ENCODE assay signal across 8 mouse cellular contexts in the genomic region with DNA sequence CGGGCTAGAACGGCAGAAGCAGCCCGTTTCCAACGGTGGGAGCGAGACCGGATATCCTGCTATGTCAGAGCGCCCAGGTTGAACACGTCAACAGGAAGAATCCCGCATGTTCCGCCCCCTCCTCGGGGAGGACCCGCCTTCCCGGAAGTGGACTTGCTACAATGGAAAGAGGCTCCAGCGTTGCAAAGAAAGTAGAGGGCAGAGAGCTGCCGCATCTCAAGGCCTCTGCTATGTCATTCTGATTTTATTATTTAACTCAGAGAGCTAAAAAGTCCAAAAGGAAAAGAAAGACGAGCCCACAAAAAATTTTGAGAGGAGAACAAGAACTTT. TPM values are rescaled to one million over a fixed set of nuclear protein-coding genes. Genes with fewer than 3 reads are reported as not detected.
DNase-seq lines count a peak whose midpoint lies in the region; ATAC-seq lines count a peak whose summit lies in the region.

Gene Zfp330, minus strand, starts transcription at position 68 of the 330 bp plus-strand sequence.

- ATAC-seq in inflammation-experienced regulatory T-cells, adult 6 months, result peak; percentile 94
- peak; percentile 100 for ATAC-seq in megakaryocyte-erythroid progenitor cell, adult 5-6 weeks (replicated peaks; ENCODE audit: low FRiP score, low TSS enrichment, poor library complexity, severe bottlenecking)

- intact Hi-C loops in gastrocnemius, postnatal 14 days (cut with DNase I; ENCODE audit: low total_unique reads), result no loop called here
- intact Hi-C loops in left cerebral cortex, postnatal 10 days (cut with DNase I), result loop anchor here (10.0 kb wide), 1 partner anchor 311 kb away; no protein-coding TSS in a partner anchor

- DNase-seq in adrenal gland, adult (ENCODE audit: inconsistent age in 2 of 2, low spot score in 1 of 2), result peak; percentile 94 to 98
- peak; percentile 96 for DNase-seq in embryo, embryonic 10.5 days (ENCODE audit: low spot score)
- DNase-seq in gastrocnemius, postnatal 14 days, result peak; percentile 91
- peak; percentile 91 to 94 for DNase-seq in left cerebral cortex, postnatal 10 days (ENCODE audit: extremely low spot score in 1 of 2, low spot score in 2 of 2)
- peak; percentile 90 for DNase-seq in right cerebral cortex, postnatal 25 days
- peak; percentile 87 to 90 for DNase-seq in urinary bladder, postnatal 4 days (ENCODE audit: low spot score in 2 of 2)

RNA-seq across cellular contexts. Expression of gene Zfp330, which starts in this region (rescaled TPM):
- total RNA-seq in gastrocnemius, postnatal 14 days (2021), result 10 to 100 TPM; 19.3 to 20.5 TPM
- polyA plus RNA-seq in inflammation-experienced regulatory T-cells, adult 6 months (2017; shearing (Covaris generic)), result 10 to 100 TPM; 61.2 to 81.9 (median 65.3) TPM
- 10 to 100 TPM; 41.5 TPM for total RNA-seq in left cerebral cortex, postnatal 10 days (2021)
- total RNA-seq in megakaryocyte-erythroid progenitor cell, adult 5-6 weeks (2014; fragmentation: Nextera tagmentation), result 43.3 and 55.1 TPM in 2 replicates
- 99.0 and 148 TPM in 2 replicates for total RNA-seq in megakaryocyte-erythroid progenitor cell, adult 5-6 weeks (2017)

Comparison
In these comparisons a context has a peak if more than half of its experiments do, and no peak if none do; other contexts are left out.
1. Peak in every context shown above with its lines: DNase-seq and ATAC-seq.